Mouse (Mus musculus): Measurements from ENCODE around the gene Crhr2. TPM values are rescaled to one million over a fixed set of nuclear protein-coding genes. Genes with fewer than 3 reads are reported as not detected.

Crhr2 gene
- polyA plus RNA-seq, 2 experiments, result 0.14 to 0.49 TPM

DNA sequence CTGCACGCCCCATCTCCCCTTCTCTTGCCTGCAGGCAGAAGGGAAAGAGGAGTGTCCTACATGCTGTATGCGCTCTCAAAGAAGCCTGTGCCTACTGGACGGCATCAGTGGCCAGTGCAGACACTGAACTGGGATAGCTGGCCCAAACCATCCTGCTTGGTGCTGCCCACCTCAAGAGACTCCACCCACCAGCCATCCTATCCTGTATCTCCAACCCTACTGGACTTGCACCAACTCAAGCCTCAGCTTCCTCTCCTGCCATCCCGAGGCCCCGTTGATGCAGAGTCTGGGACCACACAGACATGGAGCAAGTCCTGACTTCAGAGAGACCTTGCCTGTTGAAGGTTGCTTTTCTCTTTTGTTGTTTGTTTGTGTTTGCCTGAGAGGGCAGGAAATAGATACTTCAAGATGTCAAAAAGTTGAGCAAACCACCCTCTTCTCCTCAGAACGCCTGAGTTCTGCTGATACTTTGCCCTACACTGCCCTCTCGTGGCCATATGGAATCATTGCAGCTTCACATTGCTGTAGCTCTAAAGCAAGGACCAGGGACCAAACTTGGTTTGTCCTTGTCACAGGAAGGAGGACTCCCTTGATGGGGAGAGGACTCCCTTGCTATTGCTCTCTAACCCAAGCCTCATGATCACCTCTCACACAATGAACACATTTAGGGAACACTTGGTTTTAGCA is 34.1 kb upstream of the Crhr2 start:
- H3K27me3 ChIP-seq (ENCODE audit: control insufficient read depth, insufficient read depth, low read length), result no peaks in the 10 kb centered on the region
- no peak overlapping the region for H3K4me2 ChIP-seq (replicated peaks; ENCODE audit: low read depth, low read length, severe bottlenecking)
- WGBS, result 56% methylated on average over 7 of the region's 7 CpGs
- H3K4me1 ChIP-seq (ENCODE audit: control insufficient read depth, insufficient read depth, low read length), result no peaks in the 10 kb centered on the region
- no peak overlapping the region for H3K27ac ChIP-seq (replicated peaks; ENCODE audit: low read depth, low read length)
- ATAC-seq (ENCODE audit: low FRiP score, low read depth) (no peak), DNase-seq (ENCODE audit: low spot score) (peak; percentile 87)
- no peaks in the 10 kb centered on the region for H3K36me3 ChIP-seq (ENCODE audit: control insufficient read depth, insufficient read depth, low read length)
- TF ChIP-seq POLR2A (IDR thresholded peaks at IDR 0.05; ENCODE audit: borderline replicate concordance, extremely low read depth, insufficient read depth, insufficient read length), result no peak
- H3K9me3 ChIP-seq (ENCODE audit: control insufficient read depth, low read length), result no peaks in the 10 kb centered on the region
- H3K4me3 ChIP-seq (replicated peaks; ENCODE audit: low read length), result no peak overlapping the region
- no peak overlapping the region for H3K9ac ChIP-seq (ENCODE audit: low read depth, low read length, severe bottlenecking)

DNA sequence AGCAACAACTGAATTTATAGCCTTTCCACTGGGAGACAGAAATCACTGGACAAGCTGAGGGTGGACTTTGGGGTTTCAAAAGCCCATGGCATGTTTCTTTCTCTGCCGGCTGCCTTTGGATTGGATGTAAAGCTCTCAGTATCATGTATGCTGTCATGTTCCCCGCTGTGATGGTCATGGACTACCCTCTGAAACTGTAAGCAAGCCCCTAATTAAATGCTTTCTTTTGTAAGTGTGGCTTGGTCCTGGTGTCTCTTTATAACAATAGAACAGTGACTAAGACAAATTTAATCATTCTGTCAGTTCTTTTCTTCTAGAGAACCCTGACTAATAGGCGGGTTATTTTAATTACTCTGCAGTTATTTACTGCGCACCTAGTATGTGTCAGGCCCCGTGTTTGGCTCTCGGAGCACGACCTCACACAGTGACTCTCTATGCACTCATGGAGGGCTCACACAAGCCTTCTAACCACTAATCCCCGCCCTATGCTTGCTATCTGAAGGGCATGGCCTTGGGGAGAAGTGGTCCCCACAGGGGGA is 30.3 kb upstream of the Crhr2 start:
- WGBS, result 80% methylated on average over 8 of the region's 8 CpGs
- H3K27me3 ChIP-seq (ENCODE audit: control insufficient read depth, insufficient read depth, low read length), result no peaks in the 10 kb centered on the region; the same call in 1 of the 2 replicates
- H3K4me3 ChIP-seq (replicated peaks; ENCODE audit: low read length), result no peak overlapping the region
- no peaks in the 10 kb centered on the region for H3K4me1 ChIP-seq (ENCODE audit: control insufficient read depth, insufficient read depth, low read length)
- H3K36me3 ChIP-seq (ENCODE audit: control insufficient read depth, insufficient read depth, low read length), result no peaks in the 10 kb centered on the region
- TF ChIP-seq POLR2A (IDR thresholded peaks at IDR 0.05; ENCODE audit: borderline replicate concordance, extremely low read depth, insufficient read depth, insufficient read length), result no peak
- H3K9ac ChIP-seq (ENCODE audit: low read depth, low read length, severe bottlenecking), result no peak overlapping the region
- H3K27ac ChIP-seq (replicated peaks; ENCODE audit: low read depth, low read length), result no peak overlapping the region
- ATAC-seq (ENCODE audit: low FRiP score, low read depth) (no peak), DNase-seq (ENCODE audit: low spot score) (no peak)
- H3K9me3 ChIP-seq (ENCODE audit: control insufficient read depth, low read length), result no peaks in the 10 kb centered on the region
- H3K4me2 ChIP-seq (replicated peaks; ENCODE audit: low read depth, low read length, severe bottlenecking), result no peak overlapping the region

DNA sequence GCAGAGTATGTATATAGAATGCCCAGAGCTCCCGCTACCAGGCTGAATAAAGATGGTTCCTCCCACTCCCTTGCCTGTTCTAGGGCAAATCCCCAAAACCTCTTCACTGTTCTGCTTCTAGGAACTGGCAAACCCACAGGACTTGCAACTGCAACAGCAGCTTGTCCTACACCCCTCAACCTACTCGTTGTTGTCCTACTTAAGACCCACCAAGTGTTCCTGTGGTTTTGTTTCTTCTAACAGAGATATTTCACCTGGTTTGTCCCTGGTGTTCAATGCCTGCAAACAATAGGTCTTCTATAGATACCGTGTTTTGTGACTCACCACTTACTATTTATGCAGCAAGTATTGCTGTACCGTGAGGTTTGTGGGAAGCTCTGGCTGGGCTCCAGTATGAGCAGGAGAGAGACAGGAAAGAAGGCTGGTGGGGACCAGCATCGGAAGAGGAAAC is 28.5 kb upstream of the Crhr2 start:
- Histone ChIP-seq H3K27me3 (ENCODE audit: control insufficient read depth, insufficient read depth, low read length) (no peaks in the 10 kb centered on the region; the same call in 1 of the 2 replicates), H3K4me3 (replicated peaks; ENCODE audit: low read length) (no peak overlapping the region), H3K9me3 (ENCODE audit: control insufficient read depth, low read length) (no peaks in the 10 kb centered on the region), H3K27ac (replicated peaks; ENCODE audit: low read depth, low read length) (no peak overlapping the region), H3K9ac (ENCODE audit: low read depth, low read length, severe bottlenecking) (no peak overlapping the region), H3K4me1 (ENCODE audit: control insufficient read depth, insufficient read depth, low read length) (no peaks in the 10 kb centered on the region), H3K4me2 (replicated peaks; ENCODE audit: low read depth, low read length, severe bottlenecking) (no peak overlapping the region), H3K36me3 (ENCODE audit: control insufficient read depth, insufficient read depth, low read length) (no peaks in the 10 kb centered on the region)
- TF ChIP-seq POLR2A (IDR thresholded peaks at IDR 0.05; ENCODE audit: borderline replicate concordance, extremely low read depth, insufficient read depth, insufficient read length), result no peak
- DNase-seq (ENCODE audit: low spot score) (no peak), ATAC-seq (ENCODE audit: low FRiP score, low read depth) (no peak)
- WGBS, result 74% methylated on average over 5 of the region's 5 CpGs

DNA sequence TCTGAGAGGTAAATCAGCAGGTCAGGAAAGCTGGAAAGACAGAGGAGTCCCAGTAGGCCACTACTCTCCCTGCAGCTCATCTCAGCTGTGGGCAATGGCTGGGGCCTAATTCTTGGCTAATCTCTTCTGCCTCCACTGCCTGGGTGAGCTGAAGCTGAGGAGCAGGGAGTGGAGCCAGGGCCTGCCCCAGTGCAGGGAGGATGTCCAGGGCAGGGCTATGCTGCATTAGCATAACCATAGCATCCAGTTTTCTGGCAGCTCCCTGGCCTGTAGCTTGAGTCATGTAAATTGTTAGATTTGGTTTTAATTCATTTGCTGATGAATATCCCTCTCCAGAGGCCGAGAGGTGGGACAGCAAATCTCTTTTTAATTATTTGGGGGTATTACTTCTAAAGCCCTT is 26.4 kb upstream of the Crhr2 start:
- no peak for DNase-seq (ENCODE audit: low spot score)
- no peak for ATAC-seq (ENCODE audit: low FRiP score, low read depth)
- 82% methylated on average over 1 of the region's 1 CpGs for WGBS
- H3K4me3 ChIP-seq (replicated peaks; ENCODE audit: low read length), result no peak overlapping the region
- H3K9me3 ChIP-seq (ENCODE audit: control insufficient read depth, low read length), result no peaks in the 10 kb centered on the region
- TF ChIP-seq POLR2A (IDR thresholded peaks at IDR 0.05; ENCODE audit: borderline replicate concordance, extremely low read depth, insufficient read depth, insufficient read length), result no peak
- no peak overlapping the region for H3K9ac ChIP-seq (ENCODE audit: low read depth, low read length, severe bottlenecking)
- H3K4me2 ChIP-seq (replicated peaks; ENCODE audit: low read depth, low read length, severe bottlenecking), result no peak overlapping the region
- H3K4me1 ChIP-seq (ENCODE audit: control insufficient read depth, insufficient read depth, low read length), result no peaks in the 10 kb centered on the region
- no peak overlapping the region for H3K27ac ChIP-seq (replicated peaks; ENCODE audit: low read depth, low read length)
- no peaks in the 10 kb centered on the region for H3K36me3 ChIP-seq (ENCODE audit: control insufficient read depth, insufficient read depth, low read length)
- H3K27me3 ChIP-seq (ENCODE audit: control insufficient read depth, insufficient read depth, low read length), result no peaks in the 10 kb centered on the region; the same call in 1 of the 2 replicates

DNA sequence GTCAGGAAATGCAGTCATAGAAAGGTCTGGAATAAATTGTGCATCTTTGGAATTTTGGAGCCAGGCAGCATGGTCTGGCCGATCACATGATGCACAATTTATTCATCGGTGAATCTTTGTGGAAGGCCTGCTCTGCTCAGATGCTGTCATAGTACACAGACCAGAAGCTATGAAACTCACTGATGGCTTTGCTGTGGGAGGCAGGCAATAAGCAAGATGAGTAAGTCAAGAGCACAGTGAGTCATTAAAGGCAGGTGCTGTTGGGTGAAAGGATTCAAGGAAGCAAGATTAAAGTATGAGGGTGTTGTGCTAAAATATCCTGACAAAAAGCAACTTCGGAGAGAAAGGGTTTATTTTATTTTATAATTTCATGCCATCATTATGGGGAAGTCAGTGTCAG is 19.4 kb upstream of the Crhr2 start:
- H3K36me3 ChIP-seq (ENCODE audit: control insufficient read depth, insufficient read depth, low read length), result no peaks in the 10 kb centered on the region
- ATAC-seq (ENCODE audit: low FRiP score, low read depth) (no peak), DNase-seq (ENCODE audit: low spot score) (no peak)
- H3K27me3 ChIP-seq (ENCODE audit: control insufficient read depth, insufficient read depth, low read length), result no peaks in the 10 kb centered on the region
- no peak overlapping the region for H3K27ac ChIP-seq (replicated peaks; ENCODE audit: low read depth, low read length)
- TF ChIP-seq POLR2A (IDR thresholded peaks at IDR 0.05; ENCODE audit: borderline replicate concordance, extremely low read depth, insufficient read depth, insufficient read length), result no peak
- no peaks in the 10 kb centered on the region for H3K9me3 ChIP-seq (ENCODE audit: control insufficient read depth, low read length)
- no peaks in the 10 kb centered on the region for H3K4me1 ChIP-seq (ENCODE audit: control insufficient read depth, insufficient read depth, low read length)
- 96% methylated on average over 3 of the region's 3 CpGs for WGBS
- H3K4me2 ChIP-seq (replicated peaks; ENCODE audit: low read depth, low read length, severe bottlenecking), result no peak overlapping the region
- no peak overlapping the region for H3K4me3 ChIP-seq (replicated peaks; ENCODE audit: low read length)
- H3K9ac ChIP-seq (ENCODE audit: low read depth, low read length, severe bottlenecking), result no peak overlapping the region

All from limb, embryonic 14.5 days (tissue).